Mouse (Mus musculus): ENCODE measurements around the gene Olfr1402. TPM values are rescaled to one million over a fixed set of nuclear protein-coding genes. Genes with fewer than 3 reads are reported as not detected.

The Olfr1402 gene
- not detected in 2 replicates for polyA plus RNA-seq (2015; fragmentation: Nextera tagmentation; extraction: Ambion mirVana)

- Histone ChIP-seq H3K4me3 (replicated peaks) (no peak within 1 kb of the TSS), H3K9me3 (replicated peaks) (no peaks in the 10 kb centered on the region), H3K9ac (no peak within 1 kb of the TSS), H3K27me3 (no peaks in the 10 kb centered on the region), H3K4me1 (no peaks in the 10 kb centered on the region), H3K4me2 (no peak within 1 kb of the TSS), H3K36me3 (no peaks in the 10 kb centered on the region), H3K27ac (no peak within 1 kb of the TSS)
- 73% methylated on average over 1 of the region's 1 CpGs for WGBS
- ATAC-seq (replicated peaks; ENCODE audit: low FRiP score) = no peak
Measured at GRCm38 (mm10) chr3:97421920-97422319, at the start of gene Olfr1402. Gene Olfr1402, minus strand, starts transcription at chr3:97422020.

GRCm38 (mm10) chr3:97455286-97455685 is 33.5 kb upstream of the Olfr1402 start:
- Histone ChIP-seq H3K9me3 (replicated peaks) (no peaks in the 10 kb centered on the region), H3K4me1 (no peaks in the 10 kb centered on the region), H3K9ac (no peak overlapping the region), H3K36me3 (no peaks in the 10 kb centered on the region), H3K4me2 (no peak overlapping the region), H3K27ac (no peak overlapping the region), H3K27me3 (no peaks in the 10 kb centered on the region), H3K4me3 (replicated peaks) (no peak overlapping the region)
- 86% methylated on average over 4 of the region's 4 CpGs for WGBS
- no peak for ATAC-seq (replicated peaks; ENCODE audit: low FRiP score)

DNA sequence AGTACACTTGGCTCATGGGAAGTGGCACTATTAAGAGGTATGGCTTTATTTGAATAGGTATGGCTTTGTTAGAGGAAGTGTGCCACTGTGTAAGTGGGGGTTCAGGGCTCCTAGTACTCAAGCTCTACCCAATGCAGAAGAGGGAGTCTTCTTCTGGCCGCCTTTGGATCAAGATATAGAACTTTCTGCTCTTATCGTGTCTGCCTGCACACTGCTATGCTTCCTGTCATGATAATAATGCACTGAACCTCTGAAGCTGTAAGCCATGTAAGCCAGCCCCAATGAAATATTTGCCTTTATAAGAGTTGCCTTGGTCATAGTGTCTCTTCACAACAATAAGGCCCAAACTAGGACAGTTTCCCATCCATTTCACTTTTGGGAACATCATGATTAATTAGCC is 16.8 kb upstream of the Olfr1402 start:
- H3K4me3 ChIP-seq (replicated peaks) = no peak overlapping the region
- no peaks in the 10 kb centered on the region for H3K9me3 ChIP-seq (replicated peaks)
- H3K4me1 ChIP-seq = no peaks in the 10 kb centered on the region
- ATAC-seq (replicated peaks; ENCODE audit: low FRiP score) = no peak
- H3K9ac ChIP-seq = no peak overlapping the region
- H3K36me3 ChIP-seq = no peaks in the 10 kb centered on the region
- 89% methylated on average over 2 of the region's 2 CpGs for WGBS
- no peak overlapping the region for H3K27ac ChIP-seq
- no peaks in the 10 kb centered on the region for H3K27me3 ChIP-seq
- no peak overlapping the region for H3K4me2 ChIP-seq

DNA sequence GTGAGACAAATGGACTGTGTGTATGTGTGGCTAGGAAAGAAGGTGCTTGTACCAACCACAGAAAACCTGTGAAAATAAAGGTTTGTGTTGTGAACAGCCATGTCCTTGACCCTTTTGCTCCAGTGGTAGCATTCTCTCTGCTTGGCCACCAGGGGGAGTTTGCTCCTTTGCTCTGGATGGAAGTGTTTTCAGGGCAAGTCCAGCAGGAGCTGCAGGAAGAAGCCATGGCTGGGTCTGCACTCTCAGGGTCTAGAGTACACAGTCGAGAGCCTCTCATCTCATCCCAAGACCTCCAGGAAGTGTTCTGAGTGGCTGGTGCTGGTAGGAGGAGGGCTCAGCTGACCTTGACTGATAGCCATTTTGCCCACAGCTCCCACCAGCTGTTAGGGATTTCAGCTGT is 27.5 kb downstream of the Olfr1402 start:
- no peaks in the 10 kb centered on the region for H3K9me3 ChIP-seq (replicated peaks)
- no peak overlapping the region for H3K27ac ChIP-seq
- no peaks in the 10 kb centered on the region for H3K4me1 ChIP-seq
- H3K27me3 ChIP-seq = no peaks in the 10 kb centered on the region
- H3K4me3 ChIP-seq (replicated peaks) = no peak overlapping the region
- WGBS = 47% methylated on average over 1 of the region's 1 CpGs
- no peaks in the 10 kb centered on the region for H3K36me3 ChIP-seq
- H3K9ac ChIP-seq = no peak overlapping the region
- no peak for ATAC-seq (replicated peaks; ENCODE audit: low FRiP score)
- H3K4me2 ChIP-seq = no peak overlapping the region

- Histone ChIP-seq H3K36me3 (no peaks in the 10 kb centered on the region), H3K4me3 (replicated peaks) (no peak overlapping the region)
- no peak for ATAC-seq (replicated peaks; ENCODE audit: low FRiP score)
Measured at GRCm38 (mm10) chr3:97393079-97393478, 28.7 kb downstream of the Olfr1402 start.

DNA sequence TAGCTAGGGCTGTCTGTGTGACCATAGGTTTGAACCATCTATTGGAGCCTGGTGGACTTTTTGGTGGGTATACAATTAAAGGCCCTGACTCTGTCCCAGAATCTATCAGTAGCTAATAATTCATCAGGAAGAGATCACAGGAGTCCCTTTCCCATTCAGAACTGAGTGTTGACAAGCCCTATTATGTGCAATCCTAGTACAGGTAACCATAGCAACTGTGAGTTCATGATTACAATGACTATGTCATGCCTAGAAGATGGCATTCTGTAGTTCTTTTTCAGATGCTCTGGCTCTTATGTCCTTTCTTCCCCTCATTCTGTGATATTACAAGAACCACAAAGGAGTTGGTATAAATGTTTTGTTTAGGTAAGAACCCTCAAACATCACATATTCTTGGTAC is 51.4 kb downstream of the Olfr1402 start:
- no peaks in the 10 kb centered on the region for H3K27me3 ChIP-seq
- no peak for ATAC-seq (replicated peaks; ENCODE audit: low FRiP score)
- no peak overlapping the region for H3K4me3 ChIP-seq (replicated peaks)
- no peak overlapping the region for H3K9ac ChIP-seq
- H3K36me3 ChIP-seq = no peaks in the 10 kb centered on the region
- no peak overlapping the region for H3K27ac ChIP-seq
- no peak overlapping the region for H3K4me2 ChIP-seq
- no peaks in the 10 kb centered on the region for H3K4me1 ChIP-seq
- no peaks in the 10 kb centered on the region for H3K9me3 ChIP-seq (replicated peaks)

More at GRCm38 (mm10) chr3:97393079-97393478, 28.7 kb downstream of the Olfr1402 start:
- no peaks in the 10 kb centered on the region for H3K9me3 ChIP-seq (replicated peaks)
- no peak overlapping the region for H3K4me2 ChIP-seq
- H3K27ac ChIP-seq = no peak overlapping the region
- WGBS = 71% methylated on average over 5 of the region's 5 CpGs
- H3K4me1 ChIP-seq = no peaks in the 10 kb centered on the region
- no peaks in the 10 kb centered on the region for H3K27me3 ChIP-seq
- no peak overlapping the region for H3K9ac ChIP-seq

DNA sequence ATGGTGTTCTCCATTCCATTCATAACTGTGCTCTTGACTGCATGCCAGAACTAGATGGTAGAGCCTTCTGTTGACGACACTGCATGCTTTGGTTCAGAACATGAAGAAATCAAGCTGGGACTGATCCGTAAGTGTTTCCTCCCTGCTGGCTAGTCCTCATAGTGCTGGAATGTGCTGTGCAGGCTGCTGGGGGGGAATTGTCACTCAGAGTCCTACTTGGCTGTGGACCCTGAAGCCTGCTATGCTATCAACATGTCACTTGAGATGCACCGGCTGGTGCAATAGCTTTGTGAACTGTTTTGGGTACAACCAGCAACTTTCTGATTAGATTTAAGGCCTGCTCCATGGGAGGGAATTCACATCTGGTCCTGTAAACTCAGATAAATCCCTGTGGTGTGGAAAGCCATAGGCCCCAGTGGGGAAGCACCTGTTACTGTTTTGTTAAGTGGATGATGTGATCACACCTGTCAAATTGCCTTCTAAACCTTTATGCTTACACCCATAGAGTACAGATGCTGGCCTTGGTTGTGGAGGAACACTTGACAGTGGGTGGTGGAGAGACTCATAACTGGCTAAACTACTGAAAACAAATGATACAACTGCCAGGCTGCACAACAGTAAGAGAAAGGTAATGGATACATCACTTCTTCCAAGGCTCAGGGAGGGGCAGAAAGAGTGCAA is 58.3 kb downstream of the Olfr1402 start:
- H3K4me3 ChIP-seq (replicated peaks) = no peak overlapping the region
- no peaks in the 10 kb centered on the region for H3K36me3 ChIP-seq
- no peak overlapping the region for H3K27ac ChIP-seq
- H3K9me3 ChIP-seq (replicated peaks) = no peaks in the 10 kb centered on the region
- WGBS = 39% methylated on average over 3 of the region's 3 CpGs
- H3K4me1 ChIP-seq = peaks cover 5% of the 10 kb centered on the region; the same call in 1 of the 2 replicates
- no peak overlapping the region for H3K9ac ChIP-seq
- no peak overlapping the region for H3K4me2 ChIP-seq
- peak; percentile 92 for ATAC-seq (replicated peaks; ENCODE audit: low FRiP score)
- no peaks in the 10 kb centered on the region for H3K27me3 ChIP-seq

GRCm38 (mm10) chr3:97358448-97358847 is 63.4 kb downstream of the Olfr1402 start:
- H3K4me3 ChIP-seq (replicated peaks) = no peak overlapping the region
- ATAC-seq (replicated peaks; ENCODE audit: low FRiP score) = no peak
- no peaks in the 10 kb centered on the region for H3K36me3 ChIP-seq
- H3K9ac ChIP-seq = no peak overlapping the region
- 91% methylated on average over 1 of the region's 1 CpGs for WGBS
- peaks cover 5% of the 10 kb centered on the region; the same call in 1 of the 2 replicates for H3K4me1 ChIP-seq
- H3K4me2 ChIP-seq = no peak overlapping the region
- no peaks in the 10 kb centered on the region for H3K27me3 ChIP-seq
- H3K27ac ChIP-seq = no peak overlapping the region
- no peaks in the 10 kb centered on the region for H3K9me3 ChIP-seq (replicated peaks)

Other genes starting within 250 kb of the Olfr1402 start
- gene Bcl9, start 124.1 kb downstream of the Olfr1402 start, polyA plus RNA-seq (2015; fragmentation: Nextera tagmentation; extraction: Ambion mirVana) = 61.3 and 66.6 TPM in 2 replicates
- gene Chd1l, start 188.2 kb upstream of the Olfr1402 start, polyA plus RNA-seq (2015; fragmentation: Nextera tagmentation; extraction: Ambion mirVana) = 18.3 and 18.5 TPM in 2 replicates
- 2.9 and 3.8 TPM in 2 replicates for gene Fmo5, start 206.8 kb upstream of the Olfr1402 start, polyA plus RNA-seq (2015; fragmentation: Nextera tagmentation; extraction: Ambion mirVana)
- 6.1 and 6.5 TPM in 2 replicates for gene Prkab2, start 236.2 kb upstream of the Olfr1402 start, polyA plus RNA-seq (2015; fragmentation: Nextera tagmentation; extraction: Ambion mirVana)